Mouse (Mus musculus): ENCODE measurements around the gene Pml. TPM values are rescaled to one million over a fixed set of nuclear protein-coding genes. Genes with fewer than 3 reads are reported as not detected.
"Not testable (repeated sequence)": the region's sequence is repeated elsewhere in the genome, so short reads cannot be mapped to it uniquely, and the experiment has no call there.

Gene Pml
- polyA plus RNA-seq, 1 experiment, result 6.8 TPM

GRCm38 (mm10) chr9:58274101-58274604 is 24.6 kb upstream of the Pml start:
- TF ChIP-seq GATA1 (IDR thresholded peaks at IDR 0.05; ENCODE audit: low read length) (no peak), TAL1 (IDR thresholded peaks at IDR 0.05; ENCODE audit: low read length) (no peak)
- no peaks in the 10 kb centered on the region for H3K36me3 ChIP-seq (ENCODE audit: control insufficient read depth)
- H3K9me3 ChIP-seq (ENCODE audit: control insufficient read depth, low read length), result no peaks in the 10 kb centered on the region
- no peak overlapping the region for H3K4me3 ChIP-seq (replicated peaks)
- no peaks in the 10 kb centered on the region for H3K27me3 ChIP-seq (ENCODE audit: control insufficient read depth)
- peaks cover 8% of the 10 kb centered on the region for H3K4me1 ChIP-seq (ENCODE audit: control insufficient read depth)

DNA sequence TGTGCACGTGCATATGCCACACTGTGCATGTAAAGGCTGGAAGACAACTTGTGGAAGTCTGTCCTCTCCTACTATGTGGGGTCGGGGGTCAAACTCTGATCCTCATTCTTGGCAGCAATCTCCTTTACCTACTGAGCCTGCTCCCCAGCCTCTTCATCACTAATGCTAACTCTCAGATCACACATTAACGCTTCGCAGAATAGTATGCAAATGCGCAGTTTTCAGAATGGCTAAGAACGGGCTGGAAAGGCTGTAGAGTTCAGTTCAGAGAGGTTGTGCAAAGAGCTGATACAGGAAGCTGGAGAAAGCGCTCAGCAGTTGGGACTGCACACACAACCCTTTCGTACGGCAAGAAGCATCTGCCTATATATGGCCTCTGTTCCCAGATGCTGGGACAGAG is 23.3 kb upstream of the Pml start:
- no peaks in the 10 kb centered on the region for H3K27me3 ChIP-seq (ENCODE audit: control insufficient read depth)
- no peak overlapping the region for H3K4me3 ChIP-seq (replicated peaks)
- no peaks in the 10 kb centered on the region for H3K36me3 ChIP-seq (ENCODE audit: control insufficient read depth)
- TF ChIP-seq GATA1 (IDR thresholded peaks at IDR 0.05; ENCODE audit: low read length) (no peak), TAL1 (IDR thresholded peaks at IDR 0.05; ENCODE audit: low read length) (no peak)
- peaks cover 11% of the 10 kb centered on the region for H3K4me1 ChIP-seq (ENCODE audit: control insufficient read depth)
- no peaks in the 10 kb centered on the region for H3K9me3 ChIP-seq (ENCODE audit: control insufficient read depth, low read length)

- Histone ChIP-seq H3K36me3 (ENCODE audit: control insufficient read depth) (no peaks in the 10 kb centered on the region), H3K27me3 (ENCODE audit: control insufficient read depth) (no peaks in the 10 kb centered on the region), H3K4me1 (ENCODE audit: control insufficient read depth) (peaks cover 11% of the 10 kb centered on the region), H3K4me3 (replicated peaks) (no peak overlapping the region), H3K9me3 (ENCODE audit: control insufficient read depth, low read length) (no peaks in the 10 kb centered on the region)
- TF ChIP-seq GATA1 (IDR thresholded peaks at IDR 0.05; ENCODE audit: low read length) (no peak), TAL1 (IDR thresholded peaks at IDR 0.05; ENCODE audit: low read length) (no peak)
Measured at GRCm38 (mm10) chr9:58272068-58272541, 22.5 kb upstream of the Pml start.

DNA sequence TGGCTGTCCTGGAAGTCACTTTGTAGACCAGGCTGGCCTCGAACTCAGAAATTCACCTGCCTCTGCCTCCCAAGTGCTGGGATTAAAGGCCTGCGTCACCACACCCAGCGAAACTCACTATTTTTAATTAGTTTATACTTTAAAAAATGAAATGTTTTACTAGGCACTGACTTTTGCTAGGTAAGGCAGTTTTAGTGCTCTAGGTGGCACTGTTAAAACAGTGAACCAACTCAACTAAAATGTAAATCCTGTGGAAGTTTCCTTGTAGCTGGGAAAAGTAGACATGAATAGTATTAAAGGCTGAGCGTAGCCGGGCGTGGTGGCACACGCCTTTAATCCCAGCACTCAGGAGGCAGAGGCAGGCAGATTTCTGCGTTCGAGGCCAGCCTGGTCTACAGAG is 22.0 kb upstream of the Pml start:
- not testable (repeated sequence) for H3K9me3 ChIP-seq (ENCODE audit: control insufficient read depth, low read length); H3K36me3 ChIP-seq (ENCODE audit: control insufficient read depth); H3K27me3 ChIP-seq (ENCODE audit: control insufficient read depth); H3K4me3 ChIP-seq (replicated peaks)
- H3K4me1 ChIP-seq (ENCODE audit: control insufficient read depth), result peaks cover 14% of the 10 kb centered on the region

- TF ChIP-seq TAL1 (IDR thresholded peaks at IDR 0.05; ENCODE audit: low read length), result no peak
- TF ChIP-seq GATA1 (IDR thresholded peaks at IDR 0.05; ENCODE audit: low read length), result no peak
- Histone ChIP-seq H3K4me3 (replicated peaks) (no peak overlapping the region), H3K27me3 (ENCODE audit: control insufficient read depth) (no peaks in the 10 kb centered on the region), H3K36me3 (ENCODE audit: control insufficient read depth) (no peaks in the 10 kb centered on the region), H3K4me1 (ENCODE audit: control insufficient read depth) (peaks cover 14% of the 10 kb centered on the region), H3K9me3 (ENCODE audit: control insufficient read depth, low read length) (no peaks in the 10 kb centered on the region)
Measured at GRCm38 (mm10) chr9:58271109-58271508, 21.5 kb upstream of the Pml start.

- no peaks in the 10 kb centered on the region for H3K36me3 ChIP-seq (ENCODE audit: control insufficient read depth)
- peaks cover 8% of the 10 kb centered on the region for H3K4me1 ChIP-seq (ENCODE audit: control insufficient read depth)
- TF ChIP-seq GATA1 (IDR thresholded peaks at IDR 0.05; ENCODE audit: low read length) (no peak), TAL1 (IDR thresholded peaks at IDR 0.05; ENCODE audit: low read length) (no peak)
- H3K9me3 ChIP-seq (ENCODE audit: control insufficient read depth, low read length), result no peaks in the 10 kb centered on the region
- H3K27me3 ChIP-seq (ENCODE audit: control insufficient read depth), result no peaks in the 10 kb centered on the region
- no peak overlapping the region for H3K4me3 ChIP-seq (replicated peaks)
Measured at GRCm38 (mm10) chr9:58270081-58270480, 20.5 kb upstream of the Pml start.

GRCm38 (mm10) chr9:58268384-58269313 is 19.1 kb upstream of the Pml start:
- H3K4me1 ChIP-seq (ENCODE audit: control insufficient read depth), result peaks cover 8% of the 10 kb centered on the region
- no peaks in the 10 kb centered on the region for H3K9me3 ChIP-seq (ENCODE audit: control insufficient read depth, low read length)
- no peaks in the 10 kb centered on the region for H3K36me3 ChIP-seq (ENCODE audit: control insufficient read depth)
- no peaks in the 10 kb centered on the region for H3K27me3 ChIP-seq (ENCODE audit: control insufficient read depth)
- H3K4me3 ChIP-seq (replicated peaks), result no peak overlapping the region
- TF ChIP-seq TAL1 (IDR thresholded peaks at IDR 0.05; ENCODE audit: low read length) (no peak), GATA1 (IDR thresholded peaks at IDR 0.05; ENCODE audit: low read length) (no peak)

DNA sequence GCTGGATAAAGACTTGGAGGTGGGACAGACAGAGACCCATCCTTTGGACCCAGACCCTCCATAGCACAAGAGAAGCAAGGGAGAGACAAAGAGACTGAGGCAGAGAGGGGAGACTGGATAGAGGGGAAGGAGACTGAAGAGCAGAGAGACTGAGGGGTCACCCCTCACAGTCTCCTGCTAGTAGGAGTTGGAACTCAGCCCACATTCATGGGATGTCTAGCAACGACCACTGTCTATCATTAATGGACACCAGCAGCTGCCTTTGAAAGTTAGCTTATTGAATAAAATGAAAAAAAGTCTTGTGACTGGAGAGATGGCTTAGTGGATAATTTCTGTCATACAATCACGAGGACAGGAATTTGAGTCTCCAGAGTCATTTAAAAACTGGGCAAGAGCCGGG is 17.5 kb upstream of the Pml start:
- Histone ChIP-seq H3K36me3 (ENCODE audit: control insufficient read depth) (peaks cover 2% of the 10 kb centered on the region; the same call in 1 of the 2 replicates), H3K4me3 (replicated peaks) (no peak overlapping the region), H3K4me1 (ENCODE audit: control insufficient read depth) (peaks cover 8% of the 10 kb centered on the region), H3K9me3 (ENCODE audit: control insufficient read depth, low read length) (no peaks in the 10 kb centered on the region), H3K27me3 (ENCODE audit: control insufficient read depth) (no peaks in the 10 kb centered on the region)
- TF ChIP-seq TAL1 (IDR thresholded peaks at IDR 0.05; ENCODE audit: low read length) (no peak), GATA1 (IDR thresholded peaks at IDR 0.05; ENCODE audit: low read length) (no peak)

GRCm38 (mm10) chr9:58266571-58267011 is 17.0 kb upstream of the Pml start:
- H3K4me3 ChIP-seq (replicated peaks), result no peak overlapping the region
- peaks cover 8% of the 10 kb centered on the region for H3K4me1 ChIP-seq (ENCODE audit: control insufficient read depth)
- no peaks in the 10 kb centered on the region for H3K9me3 ChIP-seq (ENCODE audit: control insufficient read depth, low read length)
- peaks cover 2% of the 10 kb centered on the region; the same call in 1 of the 2 replicates for H3K36me3 ChIP-seq (ENCODE audit: control insufficient read depth)
- TF ChIP-seq TAL1 (IDR thresholded peaks at IDR 0.05; ENCODE audit: low read length), result no peak
- H3K27me3 ChIP-seq (ENCODE audit: control insufficient read depth), result no peaks in the 10 kb centered on the region
